Mouse (Mus musculus): ENCODE results near the gene Pde1b.

DNA sequence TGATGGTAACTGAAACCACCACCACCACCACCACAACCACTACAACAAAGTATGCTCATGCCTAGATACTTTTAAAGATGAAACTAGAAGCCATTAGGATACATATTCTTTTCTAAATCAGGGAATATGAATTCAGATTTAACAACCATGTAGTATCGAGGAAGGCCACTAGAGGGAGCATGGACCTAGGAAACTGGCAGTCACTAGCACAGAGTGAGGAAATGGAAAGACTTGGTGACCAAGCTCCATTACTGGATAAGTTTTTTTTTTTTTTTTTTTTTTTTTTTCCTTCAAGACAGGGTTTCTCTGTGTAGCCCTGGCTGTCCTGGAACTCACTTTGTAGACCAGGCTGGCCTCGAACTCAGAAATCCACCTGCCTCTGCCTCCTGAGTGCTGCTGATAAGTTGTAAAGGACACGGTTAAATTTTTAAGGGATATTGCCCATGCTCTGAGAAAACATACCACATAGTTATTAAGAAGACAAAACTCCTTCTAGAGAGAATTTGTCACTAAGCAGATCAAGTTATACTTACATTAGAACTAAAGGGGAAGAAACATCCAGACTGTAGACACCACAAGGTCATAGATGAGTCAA, 49.4 kb downstream of the Pde1b start:
- TF ChIP-seq EP300 (IDR thresholded peaks at IDR 0.05; ENCODE audit: low read depth) (no peak), CTCF (IDR thresholded peaks at IDR 0.05; ENCODE audit: low read depth) (peak; percentile 74)
